Comparison of ENCODE assay signal across 9 mouse cellular contexts in genomic region chr5:37289236-37289635, GRCm38 (mm10). TPM values are rescaled to one million over a fixed set of nuclear protein-coding genes. Genes with fewer than 3 reads are reported as not detected.
A peak's percentile ranks its signal among the peaks of the same experiment; 100 is the strongest.
DNase-seq lines count a peak whose midpoint lies in the region; ATAC-seq and TF ChIP-seq lines count a peak whose summit lies in the region.
"Had no signal": no experiment of that assay in that cellular context is flagged by ENCODE, and none has a peak within 500 bp of the region (broad histone marks: within the 10 kb centered on the region; RNA-seq: fewer than 3 reads in every experiment).

No protein-coding gene starts in this region.

- in situ Hi-C loops in ES-E14 (cut with MboI; ENCODE audit: low sequenced_read_pairs in 2 of 2, unreplicated experiment in 2 of 2) = loop anchor here in 1 of 2 experiments (25.0 kb wide), 1 partner anchor 423 kb away; the partner anchor contains the start of gene Stk32b

- no peaks in the 10 kb centered on the region for H3K9me3 ChIP-seq in heart, postnatal 0 days (replicated peaks; ENCODE audit: control insufficient read depth, low read length)
- H3K9me3 ChIP-seq in ES-E14 (ENCODE audit: control insufficient read depth, insufficient read depth, low read depth, low read length) = no peaks in the 10 kb centered on the region
- H3K9me3 ChIP-seq in limb, embryonic 11.5 days (ENCODE audit: control insufficient read depth, low read length) = no peaks in the 10 kb centered on the region
- H3K9me3 ChIP-seq: limb, embryonic 12.5 days had no signal

- WGBS in heart, postnatal 0 days = 11% methylated on average over 3 of the region's 3 CpGs
- WGBS in limb, embryonic 11.5 days = 25% methylated on average over 3 of the region's 3 CpGs

- TF ChIP-seq CTCF in heart, postnatal 0 days (IDR thresholded peaks at IDR 0.05; ENCODE audit: low read depth) = peak; percentile 73

- H3K9ac ChIP-seq in heart, postnatal 0 days (replicated peaks; ENCODE audit: low read depth, low read length) = no peak overlapping the region
- no peak overlapping the region for H3K9ac ChIP-seq in ES-E14 (ENCODE audit: insufficient read depth, low read depth, low read length, poor library complexity, severe bottlenecking)
- no peak overlapping the region for H3K9ac ChIP-seq in limb, embryonic 11.5 days (ENCODE audit: low read length)
- H3K9ac ChIP-seq: limb, embryonic 12.5 days had no signal

- peak; percentile 19 for DNase-seq in heart, postnatal 0 days (ENCODE audit: low spot score)
- DNase-seq in heart, postnatal 25 days (ENCODE audit: low spot score) = no peak
- DNase-seq in ES-E14 (ENCODE audit: low read depth, low spot score) = peak; percentile 43
- peak; percentile 70 to 77 for DNase-seq in cerebellum, postnatal 10 days
- DNase-seq in heart, postnatal 4 days = peak; percentile 32
- peak; percentile 59 for DNase-seq in limb, embryonic 11.5 days (ENCODE audit: low spot score)
- peak; percentile 16 for DNase-seq in retina, adult 2 months (ENCODE audit: low read depth, low spot score)
- no peak for DNase-seq in gastrocnemius, postnatal 4 days (ENCODE audit: low spot score in 2 of 2)

- no peaks in the 10 kb centered on the region for H3K36me3 ChIP-seq in heart, postnatal 0 days (replicated peaks; ENCODE audit: control insufficient read depth, insufficient read depth, low read length)
- peaks cover 29% of the 10 kb centered on the region for H3K36me3 ChIP-seq in ES-E14 (ENCODE audit: control insufficient read depth, insufficient read depth, low read length, poor library complexity, severe bottlenecking)
- no peaks in the 10 kb centered on the region for H3K36me3 ChIP-seq in limb, embryonic 11.5 days (ENCODE audit: control insufficient read depth, insufficient read depth, low read length)
- H3K36me3 ChIP-seq: limb, embryonic 12.5 days had no signal

- no peaks in the 10 kb centered on the region for H3K27me3 ChIP-seq in heart, postnatal 0 days (ENCODE audit: control insufficient read depth, insufficient read depth, low read length)
- no peaks in the 10 kb centered on the region for H3K27me3 ChIP-seq in limb, embryonic 11.5 days (ENCODE audit: control insufficient read depth, insufficient read depth, low read length)
- H3K27me3 ChIP-seq: limb, embryonic 12.5 days had no signal

- H3K4me1 ChIP-seq in heart, postnatal 0 days (ENCODE audit: control insufficient read depth, insufficient read depth) = no peaks in the 10 kb centered on the region
- no peaks in the 10 kb centered on the region for H3K4me1 ChIP-seq in ES-E14 (ENCODE audit: control insufficient read depth in 2 of 2, insufficient read depth in 2 of 2, low read length in 2 of 2, poor library complexity in 1 of 2)
- no peaks in the 10 kb centered on the region for H3K4me1 ChIP-seq in limb, embryonic 11.5 days (ENCODE audit: control insufficient read depth, insufficient read depth, low read length)
- H3K4me1 ChIP-seq: limb, embryonic 12.5 days had no signal

- no peak overlapping the region for H3K27ac ChIP-seq in heart, postnatal 0 days (ENCODE audit: low read depth)
- no peak overlapping the region for H3K27ac ChIP-seq in ES-E14 (ENCODE audit: insufficient read depth, low read depth, low read length, poor library complexity, severe bottlenecking)
- H3K27ac ChIP-seq in limb, embryonic 11.5 days (replicated peaks; ENCODE audit: low read depth, low read length) = no peak overlapping the region
- H3K27ac ChIP-seq: limb, embryonic 12.5 days had no signal

- no peak for TF ChIP-seq EP300 in heart, postnatal 0 days (IDR thresholded peaks at IDR 0.05; ENCODE audit: low read depth)

- intact Hi-C loops in heart, postnatal 25 days (cut with DNase I) = loop anchor here (5.0 kb wide), 2 partner anchors 47 to 142 kb away; partner anchors contain the start of gene Crmp1

- H3K4me3 ChIP-seq in heart, postnatal 0 days (ENCODE audit: low read depth, low read length) = no peak overlapping the region
- H3K4me3 ChIP-seq in ES-E14 (ENCODE audit: insufficient read depth in 1 of 2, low read depth in 1 of 2, low read length in 2 of 2, poor library complexity in 1 of 2, severe bottlenecking in 1 of 2) = no peak overlapping the region
- no peak overlapping the region for H3K4me3 ChIP-seq in limb, embryonic 11.5 days (ENCODE audit: low read depth, low read length)
- H3K4me3 ChIP-seq: limb, embryonic 12.5 days had no signal

- H3K4me2 ChIP-seq in heart, postnatal 0 days (ENCODE audit: low read depth, low read length) = no peak overlapping the region
- no peak overlapping the region for H3K4me2 ChIP-seq in limb, embryonic 11.5 days (ENCODE audit: low read depth, severe bottlenecking)
- H3K4me2 ChIP-seq: limb, embryonic 12.5 days had no signal

- no peak for ATAC-seq in heart, postnatal 0 days (ENCODE audit: insufficient read depth, low read depth)
- no peak for ATAC-seq in limb, embryonic 11.5 days (ENCODE audit: insufficient number of reproducible peaks, low FRiP score, low TSS enrichment, low read depth)

TF ChIP-seq in ES-E14, 5 proteins besides CTCF, POLR2A, EP300 and RAD21:
- TF ChIP-seq ZNF384 (IDR thresholded peaks at IDR 0.05; ENCODE audit: low read depth, low read length) (no peak), ZC3H11A (IDR thresholded peaks at IDR 0.05; ENCODE audit: borderline replicate concordance, low read depth, low read length) (peak; percentile 10; the same call in 1 of the 2 replicates)

RNA-seq across cellular contexts. Expression of gene Evc, which starts 47.5 kb away (rescaled TPM):
- 2.8 and 4.6 TPM in 2 replicates for total RNA-seq in heart, postnatal 0 days (2014; rRNA removed; ENCODE audit: low replicate concordance)
- 1.8 and 2.0 TPM in 2 replicates for polyA plus RNA-seq in heart, postnatal 0 days (2015; fragmentation: Nextera tagmentation; extraction: Ambion mirVana)
- 1 to 10 TPM; 3.8 to 5.8 TPM for total RNA-seq in heart, postnatal 25 days (2021)
- 35.1 and 65.4 TPM in 2 replicates for total RNA-seq in ES-E14 (2012; rRNA removed)
- total RNA-seq in heart, postnatal 4 days (2021) = 1 to 10 TPM; 7.0 to 7.4 TPM
- 21.5 and 24.0 TPM in 2 replicates for polyA plus RNA-seq in limb, embryonic 11.5 days (2014; fragmentation: Nextera tagmentation; extraction: Ambion mirVana)
- total RNA-seq in gastrocnemius, postnatal 4 days (2021) = 10 to 100 TPM; 31.5 to 31.7 TPM

RNA-seq across cellular contexts. Expression of gene Crmp1, which starts 47.5 kb away (rescaled TPM):
- total RNA-seq in heart, postnatal 0 days (2014; rRNA removed; ENCODE audit: low replicate concordance) = 5.2 and 5.5 TPM in 2 replicates
- polyA plus RNA-seq in heart, postnatal 0 days (2015; fragmentation: Nextera tagmentation; extraction: Ambion mirVana) = 1.9 and 2.0 TPM in 2 replicates
- total RNA-seq in heart, postnatal 25 days (2021) = 1 to 10 TPM; 1.2 to 1.3 TPM
- total RNA-seq in ES-E14 (2012; rRNA removed) = 24.5 and 38.1 TPM in 2 replicates
- total RNA-seq in heart, postnatal 4 days (2021) = 10 to 100 TPM; 10.1 to 11.2 TPM
- polyA plus RNA-seq in limb, embryonic 11.5 days (2014; fragmentation: Nextera tagmentation; extraction: Ambion mirVana) = 36.6 and 37.1 TPM in 2 replicates
- 1 to 10 TPM; 3.0 to 4.1 TPM for total RNA-seq in gastrocnemius, postnatal 4 days (2021)

RNA-seq across cellular contexts. Expression of gene Evc2, which starts 49.1 kb away (rescaled TPM):
- 3.0 and 9.2 TPM in 2 replicates for total RNA-seq in heart, postnatal 0 days (2014; rRNA removed; ENCODE audit: low replicate concordance)
- polyA plus RNA-seq in heart, postnatal 0 days (2015; fragmentation: Nextera tagmentation; extraction: Ambion mirVana) = 3.0 and 3.6 TPM in 2 replicates
- 1 to 10 TPM; 3.6 to 3.9 TPM for total RNA-seq in heart, postnatal 25 days (2021)
- total RNA-seq in ES-E14 (2012; rRNA removed) = 32.1 and 50.8 TPM in 2 replicates
- total RNA-seq in heart, postnatal 4 days (2021) = 1 to 10 TPM; 6.5 to 8.1 TPM
- polyA plus RNA-seq in limb, embryonic 11.5 days (2014; fragmentation: Nextera tagmentation; extraction: Ambion mirVana) = 18.3 TPM in 2 replicates
- total RNA-seq in gastrocnemius, postnatal 4 days (2021) = 10 to 100 TPM; 17.4 to 17.9 TPM

Comparison
In these comparisons a context has a peak if more than half of its experiments do, and no peak if none do; other contexts are left out.
1. DNase-seq: peak in heart, postnatal 0 days (single experiment), ES-E14 (single experiment), cerebellum, postnatal 10 days (2 of 2), heart, postnatal 4 days (single experiment), limb, embryonic 11.5 days (single experiment) and retina, adult 2 months (single experiment); none in heart, postnatal 25 days (single experiment) and gastrocnemius, postnatal 4 days (0 of 2).